Mouse (Mus musculus) midbrain, postnatal 0 days (tissue): ENCODE data around the gene Tbx2. TPM values are rescaled to one million over a fixed set of nuclear protein-coding genes. Genes with fewer than 3 reads are reported as not detected.

Source experiments
- ATAC-seq: fragments of 200-750 bp; cut with Nextera tagmentation; 2 replicates; pipeline ENCODE4 v1.8.0; 2017; ENCODE audit warnings: moderate number of reproducible peaks, mild to moderate bottlenecking, moderate TSS enrichment, moderate library complexity; ENCODE audit not compliant: low FRiP score
- DNase-seq: peaks from one replicate; pipeline ENCODE4 v3.0.0-alpha.2; 2015; ENCODE audit warnings: low spot score
- H3K27ac ChIP-seq: fragments of 300-500 bp; sonication (generic); 2 replicates; pipeline ENCODE4 v1.5.1; 2014; ENCODE audit warnings: low read depth, mild to moderate bottlenecking, low read length, mixed read lengths
- H3K27me3 ChIP-seq: fragments of 300-500 bp; sonication (generic); 2 replicates; pipeline ENCODE4 v1.6.1; 2014; ENCODE audit warnings: low read length, control low read depth, mixed read lengths; ENCODE audit not compliant: insufficient read depth
- H3K36me3 ChIP-seq: fragments of 300-500 bp; sonication (generic); 2 replicates; pipeline ENCODE4 v1.6.1; 2014; ENCODE audit warnings: low read length, control low read depth, mixed read lengths; ENCODE audit not compliant: insufficient read depth
- H3K4me1 ChIP-seq: fragments of 300-500 bp; sonication (generic); 2 replicates; pipeline ENCODE4 v1.6.1; 2014; ENCODE audit warnings: mild to moderate bottlenecking, control low read depth, antibody characterized with exemption, low read length, mixed read lengths; ENCODE audit not compliant: insufficient read depth
- H3K4me2 ChIP-seq: fragments of 300-500 bp; sonication (generic); 2 replicates; pipeline ENCODE4 v1.6.1; 2014; ENCODE audit warnings: low read depth, mild to moderate bottlenecking, low read length, mixed read lengths; ENCODE audit not compliant: poor library complexity, severe bottlenecking
- H3K4me3 ChIP-seq: fragments of 300-500 bp; sonication (generic); 2 replicates; pipeline ENCODE4 v1.5.1; 2014; ENCODE audit warnings: low read depth, mild to moderate bottlenecking, low read length, moderate library complexity
- H3K9ac ChIP-seq: fragments of 300-500 bp; sonication (generic); replicated peaks from 2 replicates; pipeline ENCODE4 v1.6.1; 2014; ENCODE audit warnings: mild to moderate bottlenecking, low read length, moderate library complexity, mixed read lengths; ENCODE audit not compliant: poor library complexity, severe bottlenecking
- H3K9me3 ChIP-seq: fragments of 300-500 bp; sonication (generic); 2 replicates; pipeline ENCODE4 v1.6.1; 2016; ENCODE audit warnings: low read length, control low read depth
- CTCF ChIP-seq: IDR thresholded peaks from 2 replicates; pipeline ENCODE4 v1.5.1; 2016; ENCODE audit warnings: antibody characterized with exemption, mild to moderate bottlenecking
- WGBS: fragments of 180-500 bp; shearing (Covaris S2); extraction: QIAGEN DNeasy Blood & Tissue Kit; methylation state at CpG from one replicate; pipeline ENCODE4 v1.1.7; 2014; 5-methylcytosine and 5-hydroxymethylcytosine counted together
- polyA plus RNA-seq: library from polyadenylated mRNA; unstranded; fragments of >200 nt; fragmentation: Nextera tagmentation; extraction: Ambion mirVana; gene quantifications from 2 replicates; pipeline ENCODE4 v1.2.1, GENCODE M21; 2015
- total RNA-seq: library from RNA; depleted of rRNA; stranded (reverse); fragments of >200 nt; gene quantifications from 2 replicates; pipeline ENCODE4 v1.2.3, GENCODE M21; 2014

Gene Tbx2
- total and polyA plus RNA-seq, 2 experiments from 2014 or later: 0.32 to 4.4 TPM

DNA sequence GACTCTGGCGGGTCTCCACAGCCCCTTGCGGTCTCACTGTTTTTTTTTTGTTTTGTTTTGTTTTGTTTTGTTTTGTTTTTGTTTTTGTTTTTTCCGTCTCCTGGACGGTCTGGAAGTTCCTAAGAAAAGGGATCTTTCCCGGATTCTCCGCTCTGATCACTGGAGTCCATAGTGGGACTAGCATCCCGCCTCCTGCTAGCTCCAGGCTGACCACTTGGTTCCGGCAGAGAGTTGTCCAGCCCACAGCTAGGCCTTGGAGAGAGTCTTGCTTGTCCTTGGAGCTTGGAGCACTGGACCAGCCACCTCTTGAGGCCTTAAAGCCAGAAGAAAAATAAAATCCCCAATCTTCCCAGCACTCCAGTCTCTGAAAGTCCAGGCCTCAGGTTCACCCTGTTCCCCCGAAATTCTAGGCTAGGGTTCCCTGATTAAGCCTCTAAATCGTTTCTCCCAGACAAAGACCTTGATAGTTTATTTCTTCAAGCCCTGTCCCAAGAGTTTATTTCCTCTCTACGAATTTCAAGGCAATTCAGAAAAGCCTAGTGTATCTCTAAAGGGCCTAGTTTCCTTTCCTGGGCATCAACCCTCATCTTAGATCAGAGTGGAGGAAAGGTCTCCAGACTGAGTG, 1.5 kb downstream of the Tbx2 start:
- ATAC-seq (no peak), DNase-seq (no peak)
- Histone ChIP-seq H3K9ac (no peak overlapping the region), H3K4me3 (peak overlapping the region; percentile 16; the same call in 1 of the 2 replicates), H3K36me3 (no peaks in the 10 kb centered on the region), H3K4me2 (no peak overlapping the region), H3K9me3 (no peaks in the 10 kb centered on the region), H3K27ac (no peak overlapping the region), H3K27me3 (peaks cover 84% of the 10 kb centered on the region), H3K4me1 (no peaks in the 10 kb centered on the region)
- WGBS: 7% methylated on average over 11 of the region's 11 CpGs
- no peak for TF ChIP-seq CTCF

DNA sequence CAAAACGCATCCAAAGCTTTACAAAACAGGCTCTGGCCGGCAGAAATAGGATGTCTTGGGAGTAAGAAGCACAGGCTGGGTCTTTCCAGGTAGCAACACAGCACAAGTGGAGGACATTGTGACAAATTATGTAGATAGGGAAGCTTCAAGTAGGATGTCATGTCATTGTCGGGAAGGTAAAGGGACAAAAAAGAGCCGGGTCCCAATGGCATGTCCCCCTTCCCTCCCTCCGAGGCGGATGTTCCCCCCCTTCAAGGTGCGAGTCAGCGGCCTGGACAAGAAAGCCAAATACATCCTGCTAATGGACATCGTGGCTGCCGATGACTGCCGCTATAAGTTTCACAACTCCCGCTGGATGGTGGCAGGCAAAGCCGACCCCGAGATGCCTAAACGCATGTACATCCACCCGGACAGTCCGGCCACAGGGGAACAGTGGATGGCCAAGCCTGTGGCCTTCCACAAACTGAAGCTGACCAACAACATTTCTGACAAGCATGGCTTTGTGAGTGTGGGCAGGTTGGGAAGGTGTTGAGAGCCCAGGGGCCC, 2.1 kb downstream of the Tbx2 start:
- WGBS: 7% methylated on average over 17 of the region's 17 CpGs
- no peak overlapping the region for H3K4me2 ChIP-seq
- no peaks in the 10 kb centered on the region for H3K9me3 ChIP-seq
- H3K9ac ChIP-seq: no peak overlapping the region
- DNase-seq (no peak), ATAC-seq (no peak)
- TF ChIP-seq CTCF: no peak
- H3K4me1 ChIP-seq: no peaks in the 10 kb centered on the region
- peak overlapping the region; percentile 16; the same call in 1 of the 2 replicates for H3K4me3 ChIP-seq
- H3K27me3 ChIP-seq: peaks cover 83% of the 10 kb centered on the region
- no peak overlapping the region for H3K27ac ChIP-seq
- H3K36me3 ChIP-seq: no peaks in the 10 kb centered on the region

DNA sequence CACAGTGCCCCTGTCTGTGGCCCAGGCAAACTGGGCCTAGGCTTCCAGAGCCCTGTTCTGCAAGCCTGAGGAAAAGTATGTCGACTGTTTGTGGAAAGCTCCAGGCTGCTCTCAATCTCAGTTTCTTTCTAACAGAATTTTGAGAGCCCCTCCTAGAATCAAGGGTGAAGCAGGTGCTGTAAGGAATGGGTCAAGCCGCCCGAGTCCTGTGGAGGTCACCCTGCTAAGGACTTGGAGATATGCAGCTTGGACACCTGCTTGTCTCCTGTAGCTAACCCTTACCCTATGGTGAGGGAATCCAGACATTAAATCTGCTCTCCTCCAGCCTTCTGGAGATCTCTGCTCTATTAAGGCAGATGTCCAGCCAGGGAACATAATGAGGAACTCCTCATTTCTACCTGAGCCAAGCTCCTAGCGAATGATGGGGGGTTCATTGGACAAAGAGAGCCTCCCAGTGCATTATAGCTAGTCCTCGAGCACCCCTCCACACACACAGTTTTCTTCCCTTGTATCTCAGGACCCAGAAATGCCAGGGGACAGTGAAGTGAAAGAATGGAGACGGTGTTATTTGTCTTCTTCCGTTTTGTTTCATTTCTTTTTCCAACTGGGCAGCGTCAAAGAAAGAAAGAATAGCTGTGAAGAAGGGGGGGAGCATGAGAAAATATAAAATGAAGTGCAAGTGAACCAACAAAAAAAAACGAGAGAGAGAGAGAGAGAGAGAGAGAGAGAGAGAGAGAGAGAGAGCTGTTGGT, 2.8 kb downstream of the Tbx2 start:
- Histone ChIP-seq H3K4me2 (no peak overlapping the region), H3K27ac (no peak overlapping the region), H3K9me3 (no peaks in the 10 kb centered on the region), H3K27me3 (peaks cover 83% of the 10 kb centered on the region), H3K9ac (no peak overlapping the region), H3K4me3 (no peak overlapping the region), H3K36me3 (no peaks in the 10 kb centered on the region), H3K4me1 (no peaks in the 10 kb centered on the region)
- TF ChIP-seq CTCF: no peak
- ATAC-seq (no peak), DNase-seq (no peak)
- WGBS: 10% methylated on average over 9 of the region's 9 CpGs

DNA sequence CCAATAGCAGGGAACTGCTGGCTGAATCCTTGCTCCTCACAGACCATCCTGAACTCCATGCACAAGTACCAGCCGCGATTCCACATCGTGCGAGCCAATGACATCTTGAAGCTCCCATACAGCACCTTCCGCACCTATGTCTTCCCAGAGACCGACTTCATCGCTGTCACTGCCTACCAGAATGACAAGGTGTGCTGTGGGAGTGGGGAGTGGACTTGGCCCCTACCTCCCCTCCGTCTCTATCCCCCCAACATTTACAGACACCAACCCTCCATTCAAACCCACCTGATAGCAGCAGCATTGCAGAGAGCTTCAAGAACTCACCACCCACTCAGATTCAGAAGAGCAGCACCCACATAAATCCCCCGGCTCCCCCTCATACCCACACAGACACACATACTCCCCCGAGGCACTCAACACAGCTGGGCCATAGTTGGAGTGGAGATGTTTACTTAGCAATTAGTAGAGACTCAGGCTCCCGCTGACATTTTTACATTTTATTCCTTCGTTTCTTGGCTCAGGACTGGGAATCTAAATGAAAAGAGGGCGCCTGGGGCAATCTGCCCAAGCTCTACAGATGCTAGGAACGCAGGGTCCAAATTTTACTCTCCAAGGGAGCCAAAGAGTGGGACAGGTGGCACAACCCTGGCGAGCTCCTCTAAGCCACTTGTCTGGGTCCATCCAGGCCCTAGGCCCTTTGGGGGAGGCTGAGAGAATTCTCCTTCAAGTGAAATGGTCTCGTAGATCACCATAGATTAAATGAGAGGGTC, 3.6 kb downstream of the Tbx2 start:
- H3K9me3 ChIP-seq: no peaks in the 10 kb centered on the region
- H3K4me3 ChIP-seq: no peak overlapping the region
- DNase-seq: no peak
- H3K27me3 ChIP-seq: peaks cover 85% of the 10 kb centered on the region
- WGBS: 4% methylated on average over 16 of the region's 16 CpGs
- H3K4me2 ChIP-seq: no peak overlapping the region
- no peak overlapping the region for H3K27ac ChIP-seq
- H3K9ac ChIP-seq: no peak overlapping the region
- no peaks in the 10 kb centered on the region for H3K4me1 ChIP-seq
- no peak for ATAC-seq
- TF ChIP-seq CTCF: no peak
- no peaks in the 10 kb centered on the region for H3K36me3 ChIP-seq

DNA sequence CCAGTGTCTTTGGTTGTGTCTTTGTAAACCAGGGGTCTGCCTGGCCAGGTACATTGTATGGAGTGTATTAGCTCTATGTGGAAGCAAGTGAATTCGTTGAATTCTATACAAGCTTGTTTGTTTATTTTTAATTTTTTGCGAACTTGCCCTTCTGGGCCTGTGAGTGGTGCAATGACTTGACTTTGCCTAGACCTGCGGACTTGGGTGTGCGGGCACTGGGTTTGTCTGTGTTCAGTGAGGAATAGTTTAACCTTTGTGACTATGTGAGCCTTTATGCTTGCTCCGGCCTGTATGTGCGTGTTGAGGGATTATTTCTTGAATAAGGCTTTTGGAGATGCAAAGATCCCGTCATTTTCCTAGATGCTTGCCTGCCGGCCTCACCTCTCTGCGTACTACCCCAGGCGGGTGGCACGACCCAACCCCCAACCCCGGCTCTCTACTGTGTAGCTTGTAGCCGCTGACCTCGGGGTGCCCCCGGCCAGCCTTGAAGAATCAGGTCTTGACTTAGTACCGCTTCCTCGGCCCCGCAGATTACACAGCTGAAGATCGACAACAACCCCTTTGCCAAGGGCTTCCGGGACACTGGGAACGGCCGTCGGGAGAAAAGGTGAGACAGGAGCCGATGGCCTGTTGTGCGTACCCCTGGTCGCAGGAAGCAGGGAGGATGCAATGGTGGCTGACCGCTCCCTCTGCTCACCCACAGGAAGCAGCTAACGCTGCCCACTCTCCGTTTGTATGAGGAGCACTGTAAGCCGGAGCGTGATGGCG, 4.4 kb downstream of the Tbx2 start:
- DNase-seq (no peak), ATAC-seq (no peak)
- Histone ChIP-seq H3K9me3 (no peaks in the 10 kb centered on the region), H3K4me2 (no peak overlapping the region), H3K4me3 (no peak overlapping the region), H3K9ac (no peak overlapping the region), H3K36me3 (no peaks in the 10 kb centered on the region), H3K27me3 (peaks cover 88% of the 10 kb centered on the region), H3K27ac (no peak overlapping the region), H3K4me1 (peaks cover 1% of the 10 kb centered on the region; the same call in 1 of the 2 replicates)
- WGBS: under 1% methylated on average over 32 of the region's 32 CpGs
- TF ChIP-seq CTCF: no peak
